Mouse (Mus musculus) ES-Bruce4 (cell line): ENCODE data around the gene Plac1. TPM values are rescaled to one million over a fixed set of nuclear protein-coding genes. Genes with fewer than 3 reads are reported as not detected.

Experiments
- H3K27ac ChIP-seq: 2 replicates; pipeline ENCODE4 v1.5.1; 2012; ENCODE audit warnings: low read length, inconsistent platforms; ENCODE audit not compliant: insufficient read depth
- H3K27me3 ChIP-seq: 2 replicates; pipeline ENCODE4 v1.6.1; 2012; ENCODE audit warnings: mild to moderate bottlenecking, low read length, inconsistent platforms; ENCODE audit not compliant: control insufficient read depth, poor library complexity, insufficient read depth, severe bottlenecking
- H3K36me3 ChIP-seq: 2 replicates; pipeline ENCODE4 v1.6.1; 2012; ENCODE audit warnings: inconsistent platforms, mild to moderate bottlenecking, low read length, moderate library complexity; ENCODE audit not compliant: control insufficient read depth, poor library complexity, insufficient read depth, severe bottlenecking
- H3K4me1 ChIP-seq: one replicate; pipeline ENCODE4 v1.8.1; 2011; ENCODE audit warnings: low read length; ENCODE audit not compliant: control insufficient read depth, insufficient read depth
- H3K4me3 ChIP-seq: 2 replicates; pipeline ENCODE4 v1.5.1; 2011; ENCODE audit warnings: low read depth, mild to moderate bottlenecking, low read length
- H3K9ac ChIP-seq: 2 replicates; pipeline ENCODE4 v1.6.1; 2012; ENCODE audit warnings: low read depth, mild to moderate bottlenecking, inconsistent platforms; ENCODE audit not compliant: poor library complexity, severe bottlenecking
- H3K9me3 ChIP-seq: replicated peaks from 2 replicates; pipeline ENCODE4 v1.6.1; 2012; ENCODE audit warnings: mild to moderate bottlenecking, low read length, inconsistent platforms; ENCODE audit not compliant: control insufficient read depth, poor library complexity, insufficient read depth, severe bottlenecking
- CTCF ChIP-seq: IDR thresholded peaks from one replicate; pipeline ENCODE4 v1.8.1; 2011; ENCODE audit warnings: low read depth, low read length
- EP300 ChIP-seq: IDR thresholded peaks from 2 replicates; pipeline ENCODE4 v1.6.1; 2011; ENCODE audit warnings: low read depth, low read length; ENCODE audit not compliant: insufficient read depth
- POLR2A ChIP-seq: IDR thresholded peaks from one replicate; pipeline ENCODE4 v1.8.1; 2011; ENCODE audit warnings: low read length; ENCODE audit not compliant: insufficient read depth
- polyA plus RNA-seq: library from polyadenylated mRNA; stranded (reverse); fragments of >200 nt; gene quantifications from 2 replicates; pipeline ENCODE4 v1.2.4, GENCODE M21; 2011; ENCODE audit warnings: low read depth; ENCODE audit not compliant: missing spikeins, insufficient read depth, insufficient read length

Gene Plac1
- polyA plus RNA-seq, 1 experiment: 2.1 TPM

DNA sequence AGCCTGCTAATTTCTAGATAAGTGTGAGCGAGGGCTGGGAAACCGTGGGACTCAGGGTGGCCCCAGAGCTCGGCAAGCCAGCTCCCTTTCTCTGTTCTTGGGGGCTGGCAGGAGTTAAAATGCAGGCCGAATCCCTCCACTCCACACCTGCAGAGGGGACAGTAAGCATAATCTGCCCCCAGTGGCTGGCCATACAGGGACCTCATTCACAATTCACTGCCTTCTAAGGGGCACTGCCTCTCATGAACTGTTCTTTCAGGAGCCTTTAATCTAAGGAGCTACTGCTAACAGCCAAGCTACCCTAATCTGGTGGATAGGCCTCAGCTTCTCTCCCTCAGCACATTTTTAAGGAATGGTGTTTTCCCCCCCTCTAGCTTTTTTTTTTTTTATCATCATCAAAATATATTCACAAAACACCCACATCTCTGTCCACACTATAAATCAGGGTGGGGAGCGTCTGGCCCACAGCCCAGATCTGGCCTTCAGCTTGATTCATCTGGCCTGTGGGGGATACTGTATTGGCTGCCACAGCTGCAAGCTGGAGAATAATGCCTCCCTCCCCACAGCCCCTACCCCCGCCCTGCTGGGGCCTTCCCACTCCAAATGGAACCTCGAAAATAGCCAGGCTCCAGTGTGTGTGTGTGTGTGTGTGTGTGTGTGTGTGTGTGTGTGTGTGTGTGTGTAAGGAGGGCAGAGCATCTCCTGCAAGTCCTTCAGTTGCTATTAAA lies 28.0 kb downstream of the Plac1 start:
- H3K4me1 ChIP-seq: no peaks in the 10 kb centered on the region
- H3K27ac ChIP-seq: no peak overlapping the region
- H3K9me3 ChIP-seq: no peaks in the 10 kb centered on the region
- no peak overlapping the region for H3K4me3 ChIP-seq
- no peaks in the 10 kb centered on the region for H3K27me3 ChIP-seq
- H3K36me3 ChIP-seq: no peaks in the 10 kb centered on the region
- TF ChIP-seq CTCF: no peak
- TF ChIP-seq POLR2A: no peak
- no peak for TF ChIP-seq EP300
- H3K9ac ChIP-seq: no peak overlapping the region

DNA sequence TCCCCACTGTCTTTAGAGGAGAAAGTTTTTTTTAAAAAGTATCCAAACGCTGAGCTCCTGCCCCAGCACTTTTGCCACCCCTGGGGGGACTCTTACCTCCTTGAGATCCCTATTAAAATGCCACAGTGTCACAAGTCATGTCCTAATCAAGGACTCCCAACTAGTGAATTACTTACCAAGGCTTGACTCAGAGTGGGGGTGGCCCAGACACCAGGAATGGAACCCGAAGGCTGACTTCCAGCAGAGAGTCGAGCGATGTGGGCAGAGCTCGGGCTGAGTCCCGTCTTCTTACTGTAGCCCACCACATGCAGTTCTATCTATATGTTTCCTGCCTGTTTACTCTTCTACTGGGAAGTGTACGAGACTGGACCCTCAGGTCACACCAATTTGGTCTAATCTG lies 30.5 kb downstream of the Plac1 start:
- Histone ChIP-seq H3K36me3 (no peaks in the 10 kb centered on the region), H3K27ac (no peak overlapping the region), H3K9ac (no peak overlapping the region), H3K4me1 (no peaks in the 10 kb centered on the region), H3K9me3 (no peaks in the 10 kb centered on the region), H3K27me3 (no peaks in the 10 kb centered on the region), H3K4me3 (no peak overlapping the region)
- TF ChIP-seq EP300 (no peak), CTCF (no peak), POLR2A (no peak)

GRCm38 (mm10) chrX:53204690-53205311 lies 35.1 kb downstream of the Plac1 start:
- Histone ChIP-seq H3K36me3 (no peaks in the 10 kb centered on the region), H3K9me3 (no peaks in the 10 kb centered on the region), H3K4me1 (no peaks in the 10 kb centered on the region), H3K4me3 (no peak overlapping the region), H3K27me3 (no peaks in the 10 kb centered on the region), H3K27ac (no peak overlapping the region), H3K9ac (no peak overlapping the region)
- TF ChIP-seq EP300 (no peak), CTCF (no peak), POLR2A (no peak)

GRCm38 (mm10) chrX:53201616-53202015 lies 38.3 kb downstream of the Plac1 start:
- no peak overlapping the region for H3K9ac ChIP-seq
- no peaks in the 10 kb centered on the region for H3K36me3 ChIP-seq
- H3K4me3 ChIP-seq: no peak overlapping the region
- TF ChIP-seq POLR2A: no peak
- TF ChIP-seq EP300: no peak
- TF ChIP-seq CTCF: no peak
- H3K4me1 ChIP-seq: no peaks in the 10 kb centered on the region
- H3K9me3 ChIP-seq: no peaks in the 10 kb centered on the region
- H3K27me3 ChIP-seq: no peaks in the 10 kb centered on the region
- no peak overlapping the region for H3K27ac ChIP-seq

- Histone ChIP-seq H3K9ac (no peak overlapping the region), H3K27ac (no peak overlapping the region), H3K27me3 (no peaks in the 10 kb centered on the region), H3K4me3 (no peak overlapping the region), H3K9me3 (no peaks in the 10 kb centered on the region), H3K36me3 (no peaks in the 10 kb centered on the region), H3K4me1 (no peaks in the 10 kb centered on the region)
- no peak for TF ChIP-seq CTCF
- no peak for TF ChIP-seq EP300
- TF ChIP-seq POLR2A: no peak
Observed at GRCm38 (mm10) chrX:53197681-53198080, 42.2 kb downstream of the Plac1 start.

DNA sequence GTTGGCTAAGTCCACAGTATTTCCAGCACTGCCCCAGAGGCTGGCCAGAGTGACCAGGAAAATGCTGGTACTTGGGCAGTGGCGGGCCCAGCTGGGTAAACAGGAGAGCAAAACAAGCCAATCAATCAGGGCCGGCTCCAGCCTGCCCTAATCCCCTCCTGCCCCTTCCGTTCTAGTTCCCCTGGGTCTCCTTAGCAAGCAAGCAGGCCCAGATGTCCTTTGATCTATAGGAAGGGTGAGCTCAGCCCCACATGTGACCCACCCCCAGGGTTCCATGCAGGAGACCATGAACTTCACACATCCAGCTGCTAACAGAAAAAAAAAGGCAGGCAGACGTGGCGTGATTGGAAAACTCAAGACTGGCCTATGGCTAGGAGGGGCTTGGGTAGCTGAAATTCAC lies 43.5 kb downstream of the Plac1 start:
- Histone ChIP-seq H3K4me1 (no peaks in the 10 kb centered on the region), H3K4me3 (no peak overlapping the region), H3K27me3 (no peaks in the 10 kb centered on the region), H3K9me3 (no peaks in the 10 kb centered on the region), H3K9ac (no peak overlapping the region), H3K27ac (no peak overlapping the region), H3K36me3 (no peaks in the 10 kb centered on the region)
- TF ChIP-seq CTCF (no peak), POLR2A (no peak), EP300 (no peak)
